Mouse (Mus musculus): ENCODE measurements at regions not wholly inside any gene's neighbourhood (a gene's known extent, or its start where the extent isn't known, plus 50 kb on each side); places are given as distances from the start of the nearest gene placed in this dataset.

DNA sequence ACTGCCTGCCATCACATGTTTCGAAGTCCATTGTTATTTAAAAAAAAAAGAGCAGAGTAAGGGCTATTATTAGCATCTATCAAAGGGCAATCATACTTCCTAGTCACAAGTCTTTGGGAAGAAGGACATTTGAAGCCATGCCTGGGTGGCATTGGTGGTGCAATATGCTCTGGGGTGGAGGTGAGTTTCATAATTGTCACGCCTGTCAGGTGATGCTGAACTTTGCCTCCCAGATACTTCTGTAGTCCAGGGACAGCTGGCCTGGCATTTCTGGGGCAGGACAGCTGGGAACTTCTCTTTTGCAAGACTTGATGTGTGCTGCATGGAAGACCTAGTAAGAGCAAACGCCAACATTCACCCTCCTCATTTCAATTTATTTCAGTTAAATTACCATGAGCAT, 161.0 kb upstream of the Jun start:
- TF ChIP-seq CTCF (IDR thresholded peaks at IDR 0.05; ENCODE audit: low read depth, low read length): no peak
- no peak for TF ChIP-seq POLR2A (IDR thresholded peaks at IDR 0.05; ENCODE audit: extremely low read depth, insufficient read depth, low read length)

Data from liver, adult 2 months (tissue).